Mouse (Mus musculus) brain, embryonic 14.5 days (tissue): ENCODE results near the gene Zmynd8.

Experiments
- CTCF ChIP-seq: fragments of 200-500 bp; IDR thresholded peaks from 2 replicates; pipeline ENCODE4 v1.5.1; 2012; ENCODE audit warnings: inconsistent platforms, mild to moderate bottlenecking, moderate library complexity, borderline replicate concordance; ENCODE audit not compliant: insufficient read depth, insufficient read length; ENCODE audit errors: extremely low read depth
- POLR2A ChIP-seq: fragments of 200-500 bp; IDR thresholded peaks from 2 replicates; pipeline ENCODE4 v1.6.1; 2012; ENCODE audit warnings: mild to moderate bottlenecking, inconsistent platforms, borderline replicate concordance; ENCODE audit not compliant: poor library complexity, insufficient read depth, insufficient read length, severe bottlenecking; ENCODE audit errors: extremely low read depth

DNA sequence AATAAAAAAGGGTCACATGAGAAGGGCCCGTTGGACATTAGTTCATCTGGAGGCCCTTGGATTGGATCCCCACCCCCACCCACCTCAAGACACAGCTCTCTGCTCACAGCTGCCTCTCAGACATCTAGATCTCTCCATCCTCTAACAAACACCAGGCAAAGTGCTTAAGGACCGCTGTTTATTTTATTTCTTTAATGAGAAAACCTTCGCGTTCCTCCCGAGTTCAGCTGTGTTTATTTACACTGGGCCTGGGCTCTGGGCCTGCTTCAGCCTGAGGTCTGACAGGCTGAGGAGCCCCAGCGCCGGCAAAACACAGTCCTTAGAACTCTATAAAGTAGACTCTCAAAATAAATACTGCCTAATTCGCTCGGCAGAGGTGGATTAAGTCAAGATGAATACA is 157.8 kb downstream of the Zmynd8 start:
- TF ChIP-seq CTCF (no peak), POLR2A (no peak)
